Mouse (Mus musculus): ENCODE results near the gene C130026I21Rik. TPM values are rescaled to one million over a fixed set of nuclear protein-coding genes. Genes with fewer than 3 reads are reported as not detected.
"Not testable (repeated sequence)": the region's sequence is repeated elsewhere in the genome, so short reads cannot be mapped to it uniquely, and the experiment has no call there.

The C130026I21Rik gene
- total and polyA plus RNA-seq, 2 experiments from 2014 or later: 0.52 to 13.3 TPM

- WGBS: 80% methylated on average over 5 of the region's 9 CpGs
- H3K36me3 ChIP-seq (replicated peaks; ENCODE audit: control insufficient read depth, insufficient read depth, low read length); H3K27ac ChIP-seq (ENCODE audit: low read depth); DNase-seq (ENCODE audit: low spot score); H3K4me1 ChIP-seq (ENCODE audit: control insufficient read depth, insufficient read depth); H3K27me3 ChIP-seq (ENCODE audit: control insufficient read depth, insufficient read depth, low read length); H3K4me2 ChIP-seq (ENCODE audit: low read depth, low read length); H3K9me3 ChIP-seq (replicated peaks; ENCODE audit: control insufficient read depth, low read length); ATAC-seq (ENCODE audit: insufficient read depth, low read depth); H3K4me3 ChIP-seq (ENCODE audit: low read depth, low read length); H3K9ac ChIP-seq (replicated peaks; ENCODE audit: low read depth, low read length): not testable (repeated sequence)
These were observed 274.1 kb downstream of the C130026I21Rik start for GRCm38 (mm10) chr1:84996305-84996704.

GRCm38 (mm10) chr1:84994461-84994860, 275.9 kb downstream of the C130026I21Rik start:
- whole genome bisulfite sequencing: no CpG with 5 or more reads among the region's 1 CpGs
- H3K27me3 ChIP-seq (ENCODE audit: control insufficient read depth, insufficient read depth, low read length); H3K4me3 ChIP-seq (ENCODE audit: low read depth, low read length); DNase-seq (ENCODE audit: low spot score); H3K36me3 ChIP-seq (replicated peaks; ENCODE audit: control insufficient read depth, insufficient read depth, low read length); H3K9me3 ChIP-seq (replicated peaks; ENCODE audit: control insufficient read depth, low read length); ATAC-seq (ENCODE audit: insufficient read depth, low read depth); H3K9ac ChIP-seq (replicated peaks; ENCODE audit: low read depth, low read length); H3K4me1 ChIP-seq (ENCODE audit: control insufficient read depth, insufficient read depth); H3K27ac ChIP-seq (ENCODE audit: low read depth); H3K4me2 ChIP-seq (ENCODE audit: low read depth, low read length): not testable (repeated sequence)

- H3K9me3 ChIP-seq (replicated peaks; ENCODE audit: control insufficient read depth, low read length); H3K27ac ChIP-seq (ENCODE audit: low read depth); H3K4me1 ChIP-seq (ENCODE audit: control insufficient read depth, insufficient read depth); H3K4me2 ChIP-seq (ENCODE audit: low read depth, low read length); DNase-seq (ENCODE audit: low spot score); H3K9ac ChIP-seq (replicated peaks; ENCODE audit: low read depth, low read length); H3K27me3 ChIP-seq (ENCODE audit: control insufficient read depth, insufficient read depth, low read length); H3K36me3 ChIP-seq (replicated peaks; ENCODE audit: control insufficient read depth, insufficient read depth, low read length); H3K4me3 ChIP-seq (ENCODE audit: low read depth, low read length): not testable (repeated sequence)
- peak; percentile 62 for ATAC-seq (ENCODE audit: insufficient read depth, low read depth)
- WGBS: 33% methylated on average over 1 of the region's 5 CpGs
These were observed 276.6 kb downstream of the C130026I21Rik start for GRCm38 (mm10) chr1:84993688-84994319.

- H3K27ac ChIP-seq (ENCODE audit: low read depth); H3K4me2 ChIP-seq (ENCODE audit: low read depth, low read length); H3K9ac ChIP-seq (replicated peaks; ENCODE audit: low read depth, low read length); H3K4me1 ChIP-seq (ENCODE audit: control insufficient read depth, insufficient read depth); H3K36me3 ChIP-seq (replicated peaks; ENCODE audit: control insufficient read depth, insufficient read depth, low read length); H3K4me3 ChIP-seq (ENCODE audit: low read depth, low read length); DNase-seq (ENCODE audit: low spot score); H3K27me3 ChIP-seq (ENCODE audit: control insufficient read depth, insufficient read depth, low read length); H3K9me3 ChIP-seq (replicated peaks; ENCODE audit: control insufficient read depth, low read length): not testable (repeated sequence)
- no CpG with 5 or more reads among the region's 2 CpGs for WGBS
- ATAC-seq (ENCODE audit: insufficient read depth, low read depth): peak; percentile 60
These were observed 277.1 kb downstream of the C130026I21Rik start for GRCm38 (mm10) chr1:84993235-84993634.

GRCm38 (mm10) chr1:84992827-84993226, 277.5 kb downstream of the C130026I21Rik start:
- H3K9ac ChIP-seq (replicated peaks; ENCODE audit: low read depth, low read length); H3K27me3 ChIP-seq (ENCODE audit: control insufficient read depth, insufficient read depth, low read length); H3K36me3 ChIP-seq (replicated peaks; ENCODE audit: control insufficient read depth, insufficient read depth, low read length); H3K4me1 ChIP-seq (ENCODE audit: control insufficient read depth, insufficient read depth); ATAC-seq (ENCODE audit: insufficient read depth, low read depth); H3K9me3 ChIP-seq (replicated peaks; ENCODE audit: control insufficient read depth, low read length); H3K27ac ChIP-seq (ENCODE audit: low read depth); H3K4me3 ChIP-seq (ENCODE audit: low read depth, low read length); H3K4me2 ChIP-seq (ENCODE audit: low read depth, low read length); DNase-seq (ENCODE audit: low spot score): not testable (repeated sequence)
- WGBS: no CpG with 5 or more reads among the region's 3 CpGs

GRCm38 (mm10) chr1:84989044-84989443, 281.3 kb downstream of the C130026I21Rik start:
- H3K9ac ChIP-seq (replicated peaks; ENCODE audit: low read depth, low read length); ATAC-seq (ENCODE audit: insufficient read depth, low read depth); H3K9me3 ChIP-seq (replicated peaks; ENCODE audit: control insufficient read depth, low read length); DNase-seq (ENCODE audit: low spot score); H3K4me1 ChIP-seq (ENCODE audit: control insufficient read depth, insufficient read depth); H3K27ac ChIP-seq (ENCODE audit: low read depth); H3K4me2 ChIP-seq (ENCODE audit: low read depth, low read length); H3K4me3 ChIP-seq (ENCODE audit: low read depth, low read length); H3K27me3 ChIP-seq (ENCODE audit: control insufficient read depth, insufficient read depth, low read length); H3K36me3 ChIP-seq (replicated peaks; ENCODE audit: control insufficient read depth, insufficient read depth, low read length): not testable (repeated sequence)
- WGBS: 78% methylated on average over 8 of the region's 8 CpGs

- WGBS: 74% methylated on average over 7 of the region's 8 CpGs
These were observed 282.6 kb downstream of the C130026I21Rik start for GRCm38 (mm10) chr1:84987729-84988128.

GRCm38 (mm10) chr1:84961779-84962178, 308.6 kb downstream of the C130026I21Rik start:
- not testable (repeated sequence) for DNase-seq (ENCODE audit: low spot score); ATAC-seq (ENCODE audit: insufficient read depth, low read depth); H3K36me3 ChIP-seq (replicated peaks; ENCODE audit: control insufficient read depth, insufficient read depth, low read length); H3K27ac ChIP-seq (ENCODE audit: low read depth); H3K4me3 ChIP-seq (ENCODE audit: low read depth, low read length); H3K4me1 ChIP-seq (ENCODE audit: control insufficient read depth, insufficient read depth); H3K9me3 ChIP-seq (replicated peaks; ENCODE audit: control insufficient read depth, low read length); H3K27me3 ChIP-seq (ENCODE audit: control insufficient read depth, insufficient read depth, low read length); H3K9ac ChIP-seq (replicated peaks; ENCODE audit: low read depth, low read length)
- peak overlapping the region; percentile 30; the same call in 1 of the 2 replicates for H3K4me2 ChIP-seq (ENCODE audit: low read depth, low read length)
- WGBS: 6% methylated on average over 12 of the region's 12 CpGs

More at GRCm38 (mm10) chr1:84987729-84988128, 282.6 kb downstream of the C130026I21Rik start:
- H3K4me1 ChIP-seq (ENCODE audit: control insufficient read depth, insufficient read depth); H3K9ac ChIP-seq (replicated peaks; ENCODE audit: low read depth, low read length); H3K4me3 ChIP-seq (ENCODE audit: low read depth, low read length); DNase-seq (ENCODE audit: low spot score); H3K9me3 ChIP-seq (replicated peaks; ENCODE audit: control insufficient read depth, low read length); H3K4me2 ChIP-seq (ENCODE audit: low read depth, low read length); H3K27me3 ChIP-seq (ENCODE audit: control insufficient read depth, insufficient read depth, low read length); ATAC-seq (ENCODE audit: insufficient read depth, low read depth); H3K27ac ChIP-seq (ENCODE audit: low read depth); H3K36me3 ChIP-seq (replicated peaks; ENCODE audit: control insufficient read depth, insufficient read depth, low read length): not testable (repeated sequence)

- H3K4me2 ChIP-seq (ENCODE audit: low read depth, low read length); DNase-seq (ENCODE audit: low spot score); H3K4me1 ChIP-seq (ENCODE audit: control insufficient read depth, insufficient read depth); H3K27ac ChIP-seq (ENCODE audit: low read depth); H3K9ac ChIP-seq (replicated peaks; ENCODE audit: low read depth, low read length); H3K36me3 ChIP-seq (replicated peaks; ENCODE audit: control insufficient read depth, insufficient read depth, low read length); H3K9me3 ChIP-seq (replicated peaks; ENCODE audit: control insufficient read depth, low read length); ATAC-seq (ENCODE audit: insufficient read depth, low read depth); H3K27me3 ChIP-seq (ENCODE audit: control insufficient read depth, insufficient read depth, low read length); H3K4me3 ChIP-seq (ENCODE audit: low read depth, low read length): not testable (repeated sequence)
- 56% methylated on average over 4 of the region's 4 CpGs for WGBS
These were observed 312.7 kb downstream of the C130026I21Rik start for GRCm38 (mm10) chr1:84957713-84958112.
